Mouse (Mus musculus) heart, postnatal 0 days (tissue): ENCODE measurements at regions not wholly inside any gene's neighbourhood (a gene's known extent, or its start where the extent isn't known, plus 50 kb on each side); places are given as distances from the start of the nearest gene placed in this dataset.

Experiments used
- CTCF ChIP-seq: IDR thresholded peaks from 2 replicates; pipeline ENCODE4 v1.5.1; 2016; ENCODE audit warnings: antibody characterized with exemption, control low read depth, low read depth
- EP300 ChIP-seq: IDR thresholded peaks from 2 replicates; pipeline ENCODE4 v1.6.1; 2016; ENCODE audit warnings: antibody characterized with exemption, low read depth

- TF ChIP-seq CTCF (no peak; the same call in 1 of the 2 replicates), EP300 (no peak)
Measured at GRCm38 (mm10) chr2:143011380-143011779, 51.5 kb upstream of the Snrpb2 start.
